Mouse (Mus musculus): Measurements from ENCODE around the gene Ptpn9.

Gene Ptpn9

DNA sequence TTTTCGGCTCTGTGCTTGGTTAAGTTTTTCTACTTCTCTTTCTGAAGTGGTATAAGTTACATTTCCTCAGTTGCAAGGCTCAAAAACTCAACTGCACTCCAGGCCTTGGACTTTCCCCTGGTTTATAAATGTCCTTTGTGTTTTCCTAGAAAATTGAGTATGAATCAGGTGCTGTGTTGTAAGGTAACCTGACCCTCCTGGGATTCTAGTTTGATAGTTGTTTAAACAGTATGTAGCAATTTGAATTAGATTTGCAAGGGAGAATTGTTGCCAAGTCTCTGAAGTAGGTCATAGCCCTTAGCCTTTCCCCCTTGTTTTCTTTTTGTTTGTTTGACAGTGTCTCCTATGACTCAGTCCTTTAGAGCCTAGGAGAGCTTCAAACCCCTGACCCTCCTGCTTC lies 22.9 kb downstream of the Ptpn9 start:
- no peak for DNase-seq

DNA sequence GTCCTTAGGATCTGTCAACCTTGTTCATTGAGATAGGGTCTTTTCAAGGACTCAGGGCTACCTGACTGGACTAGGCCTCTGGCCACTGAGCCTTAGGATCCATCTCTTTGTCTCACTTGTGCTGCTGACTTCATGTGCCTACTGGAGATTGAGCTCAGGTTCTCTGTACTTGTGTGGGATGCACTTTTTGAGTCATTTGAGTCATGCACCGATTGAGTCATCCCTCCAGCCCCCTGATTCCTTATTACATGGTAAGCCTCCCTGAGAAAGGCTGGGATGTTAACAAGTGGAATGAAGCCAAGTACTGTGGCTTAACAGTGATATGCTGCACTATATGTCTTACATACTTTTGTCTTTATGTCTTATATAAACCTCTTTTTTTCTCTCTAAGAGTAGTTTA lies 37.0 kb downstream of the Ptpn9 start:
- no peak for DNase-seq

DNA sequence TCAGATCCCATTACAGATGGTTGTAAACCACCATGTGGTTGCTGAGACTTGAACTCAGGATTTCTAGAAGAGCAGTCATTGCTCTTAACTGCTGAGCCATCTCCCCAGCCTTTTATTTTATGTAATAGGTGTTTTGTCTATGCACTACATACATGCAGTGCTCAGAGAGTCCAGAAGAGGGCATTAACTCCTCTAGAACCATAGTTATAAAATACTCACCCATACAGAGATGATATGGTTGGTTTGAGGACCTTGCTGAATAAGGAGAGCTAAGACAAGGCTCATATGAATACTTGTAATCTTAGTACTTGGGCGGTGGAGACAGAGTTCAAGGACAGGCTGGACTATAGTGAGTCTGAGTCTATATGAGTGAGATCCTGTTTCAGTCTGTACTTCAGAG lies 61.5 kb downstream of the Ptpn9 start:
- DNase-seq: peak; percentile 54

- DNase-seq: no peak
Measured at GRCm38 (mm10) chr9:57064164-57064563, 69.4 kb downstream of the Ptpn9 start.

GRCm38 (mm10) chr9:57068266-57068665 lies 73.5 kb downstream of the Ptpn9 start:
- no peak for DNase-seq

DNA sequence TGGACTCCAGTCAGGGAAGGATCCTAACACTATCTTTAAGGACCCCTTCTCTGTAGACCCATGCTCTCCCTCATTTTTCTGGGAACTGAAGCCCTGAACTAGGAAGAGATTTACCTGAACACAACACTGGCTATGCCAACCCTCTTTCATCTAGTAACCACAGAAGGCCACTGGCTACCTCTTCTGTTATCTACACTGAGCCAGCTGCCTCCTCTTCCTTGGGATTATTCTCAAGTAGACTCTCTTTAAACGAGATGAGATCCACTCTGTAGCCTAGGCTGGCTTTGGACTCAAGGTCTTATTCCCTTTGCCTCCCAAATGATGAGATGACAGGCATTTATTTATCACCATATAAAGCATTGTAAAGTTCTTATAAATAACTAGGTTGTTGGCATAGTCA lies 75.5 kb downstream of the Ptpn9 start:
- no peak for DNase-seq

DNA sequence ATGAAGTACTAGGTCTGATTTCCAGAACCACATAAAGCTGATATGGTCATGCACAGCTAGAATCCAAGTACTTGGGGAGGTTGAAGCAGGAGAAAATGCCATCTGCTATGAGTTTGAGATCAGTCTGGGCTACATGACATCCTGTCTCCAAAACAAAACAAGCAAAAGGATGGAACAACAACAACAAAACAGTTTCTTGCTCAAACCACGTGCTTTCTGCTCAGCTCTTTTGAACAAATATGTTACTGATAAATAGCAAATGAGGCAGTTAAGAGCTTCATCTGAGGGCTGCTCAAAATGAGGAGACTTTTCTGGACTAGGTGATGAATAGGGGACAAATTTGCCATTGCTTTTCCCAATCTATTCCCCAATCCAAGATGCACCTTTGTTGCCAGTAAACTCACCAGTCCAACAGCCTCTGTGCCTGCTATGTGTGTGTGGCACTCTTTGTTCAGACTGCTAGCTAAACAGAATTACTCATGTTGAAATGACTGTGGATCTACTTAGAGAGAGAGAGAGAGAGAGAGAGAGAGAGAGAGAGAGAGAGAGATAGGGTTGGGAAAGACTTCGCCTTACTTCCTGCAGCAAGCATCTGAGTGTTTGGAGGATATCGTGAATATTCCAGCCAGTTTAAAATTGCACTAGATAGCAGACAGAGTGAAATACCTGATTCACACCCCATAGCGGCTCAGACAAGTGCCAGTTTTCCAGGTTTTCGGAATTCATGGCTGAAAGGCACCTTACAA lies 76.2 kb downstream of the Ptpn9 start:
- DNase-seq: no peak

DNA sequence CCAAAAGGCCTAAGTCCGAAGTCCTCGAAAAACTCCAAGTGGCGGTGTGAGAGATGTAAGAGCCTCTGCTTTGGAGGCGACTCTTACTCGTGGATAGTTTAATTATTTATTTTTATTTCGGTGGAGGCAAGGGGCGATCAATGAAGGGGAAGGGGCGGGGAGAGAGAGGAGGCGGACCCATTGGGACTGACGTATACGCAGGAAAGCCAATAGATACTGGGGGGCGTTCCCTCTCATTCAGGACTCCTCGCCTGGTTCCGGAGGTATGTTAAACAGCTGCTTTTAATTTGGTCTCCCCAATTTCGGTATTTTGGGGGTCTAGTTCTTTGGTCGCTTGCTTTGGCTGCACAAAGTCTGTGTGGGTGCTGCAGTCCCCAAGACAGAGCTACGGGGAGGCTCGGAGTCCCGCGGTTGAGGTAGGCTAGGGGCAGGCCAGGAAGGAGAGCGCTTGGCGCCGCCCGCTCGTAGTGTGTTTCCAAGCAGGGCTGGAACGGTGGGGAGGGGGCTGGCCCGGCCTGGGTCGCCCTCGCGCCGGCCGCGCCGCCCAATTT lies 77.2 kb downstream of the Ptpn9 start, which contains the start of gene Sin3a:
TSS of gene Sin3a (plus strand) at position 240 of the 551 bp plus-strand sequence.
- DNase-seq: peak; percentile 89

DNA sequence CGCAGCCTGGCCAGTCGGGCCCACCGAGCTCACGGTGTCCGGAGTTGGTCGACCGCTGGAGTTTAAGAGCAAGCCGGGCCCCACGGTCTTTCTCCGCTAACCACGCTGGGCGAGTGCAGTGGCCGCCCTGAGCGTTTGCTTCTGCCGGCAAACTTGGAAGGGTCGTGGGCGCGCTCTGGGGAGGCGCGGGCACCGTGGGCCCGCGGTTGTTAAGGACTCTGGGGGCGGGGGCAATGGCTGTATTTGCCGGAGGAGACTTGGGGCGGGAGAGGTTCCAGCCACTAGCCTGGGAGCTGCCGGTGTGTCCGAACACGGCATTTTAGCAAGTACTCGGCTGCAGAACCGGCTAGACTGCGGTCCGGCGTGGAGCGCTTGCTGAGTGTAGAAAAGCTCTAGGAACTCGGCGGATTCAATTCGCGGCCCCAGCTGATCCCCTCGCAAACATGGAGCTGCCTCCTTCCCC lies 77.8 kb downstream of the Ptpn9 start:
- DNase-seq: no peak

DNA sequence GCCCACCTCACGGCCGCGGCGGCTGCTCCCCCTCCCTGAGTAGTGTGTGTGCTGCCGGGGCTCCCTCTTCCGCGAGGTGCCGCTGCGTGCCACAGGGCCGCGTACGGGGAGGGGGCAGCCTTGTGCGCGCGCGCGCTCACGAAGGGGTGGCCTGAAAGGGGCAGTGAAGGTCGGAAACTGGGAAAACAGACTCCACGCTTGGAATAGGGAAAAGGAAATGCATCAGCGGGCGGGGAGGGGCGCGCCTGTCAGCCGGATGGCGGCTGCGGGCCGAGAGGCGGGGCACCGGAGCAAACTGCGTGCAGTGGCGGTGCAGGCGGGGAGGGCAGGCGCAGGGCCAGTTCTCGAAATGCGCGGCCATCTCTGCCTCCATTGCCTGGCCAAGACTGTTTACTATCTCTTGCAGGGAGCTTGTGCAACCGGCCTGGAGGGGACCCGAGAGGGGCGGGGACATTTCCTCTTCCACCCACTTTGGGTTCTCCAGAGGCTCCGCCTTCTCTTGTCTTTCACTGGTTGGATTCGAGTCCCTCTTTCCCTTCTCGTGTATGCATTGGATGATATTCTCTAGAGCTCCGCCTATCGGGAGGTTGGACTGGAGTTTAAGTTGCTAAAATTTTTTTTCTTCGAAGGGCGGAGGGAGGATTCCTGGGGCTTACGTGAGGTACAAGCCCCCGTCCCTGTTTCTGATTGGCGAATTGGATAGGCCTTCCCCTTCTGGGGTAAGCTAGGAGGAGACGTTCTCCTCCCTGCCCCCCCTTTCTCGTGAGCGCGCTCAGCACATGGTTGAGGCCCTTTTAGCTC lies 78.5 kb downstream of the Ptpn9 start:
- DNase-seq: peak; percentile 99

GRCm38 (mm10) chr9:57073790-57074094 lies 79.0 kb downstream of the Ptpn9 start:
- DNase-seq: no peak

DNA sequence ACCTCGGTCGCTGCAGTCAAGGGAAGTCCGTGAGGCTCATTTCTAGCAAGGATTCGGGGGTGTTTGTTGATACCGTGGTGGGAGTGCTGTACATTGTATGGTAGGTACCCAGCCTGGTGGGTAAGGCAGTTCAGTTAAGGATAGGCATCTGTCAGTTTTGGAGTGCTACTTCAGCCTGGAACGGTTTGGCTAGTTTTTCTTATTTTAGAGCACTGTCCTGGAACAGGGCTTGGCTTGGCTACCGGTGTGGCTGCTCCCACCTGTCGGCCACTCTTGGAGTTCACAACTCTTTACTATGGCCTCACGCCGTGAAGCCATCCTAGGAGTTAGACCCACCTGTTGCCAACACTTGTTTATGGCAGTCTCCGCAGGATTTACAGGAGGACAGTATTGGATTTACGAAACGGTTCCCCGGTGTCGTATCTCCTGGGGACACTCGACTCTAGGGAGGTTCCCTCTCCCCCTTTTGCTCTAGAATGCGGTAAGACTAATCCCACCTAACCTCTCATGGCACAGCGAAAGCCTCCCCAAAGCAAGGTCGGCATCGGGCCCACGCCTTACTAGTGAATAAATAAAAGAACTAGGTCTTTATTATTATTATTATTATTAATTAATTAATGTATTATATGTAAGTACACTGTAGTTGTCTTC lies 79.6 kb downstream of the Ptpn9 start:
- peak; percentile 54 for DNase-seq

DNA sequence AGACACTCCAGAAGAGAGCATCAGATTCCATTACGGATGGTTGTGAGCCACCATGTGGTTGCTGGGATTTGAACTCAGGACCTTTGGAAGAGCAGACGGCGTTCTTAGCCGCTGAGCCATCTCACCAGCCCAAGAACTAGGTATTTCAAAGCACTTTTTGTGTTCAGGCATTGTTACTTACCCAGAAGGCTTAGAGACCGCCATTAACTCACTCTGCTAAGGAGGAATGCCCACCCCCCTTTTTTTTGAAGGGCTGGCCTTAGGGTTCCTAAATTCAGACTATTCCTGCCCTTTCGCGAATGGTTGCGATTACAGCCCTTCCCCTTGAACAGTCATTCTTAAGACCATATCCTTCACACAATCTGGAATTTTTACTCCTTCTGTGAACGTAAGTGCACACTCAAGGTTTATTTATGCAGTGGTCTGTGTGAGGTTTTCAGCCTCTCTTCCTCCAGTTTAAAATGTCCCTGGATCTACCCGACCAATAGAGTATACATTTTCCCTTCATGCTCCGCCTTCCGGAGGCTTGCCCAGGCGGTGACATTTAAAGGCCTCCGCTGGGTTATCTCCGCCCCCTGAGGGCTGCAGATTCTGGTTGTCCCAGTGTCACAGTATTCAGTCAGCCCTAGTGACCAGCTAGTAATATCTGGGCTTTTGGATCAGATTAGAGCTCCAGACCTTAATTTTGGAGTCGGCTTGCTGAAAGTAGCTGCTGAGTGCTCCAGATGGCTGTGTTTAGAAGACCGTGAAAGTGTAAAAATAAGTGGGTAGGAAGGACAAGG lies 80.3 kb downstream of the Ptpn9 start:
- DNase-seq: peak; percentile 82

- DNase-seq: peak; percentile 100
Measured at GRCm38 (mm10) chr9:57075681-57076381, 81.1 kb downstream of the Ptpn9 start.

DNA sequence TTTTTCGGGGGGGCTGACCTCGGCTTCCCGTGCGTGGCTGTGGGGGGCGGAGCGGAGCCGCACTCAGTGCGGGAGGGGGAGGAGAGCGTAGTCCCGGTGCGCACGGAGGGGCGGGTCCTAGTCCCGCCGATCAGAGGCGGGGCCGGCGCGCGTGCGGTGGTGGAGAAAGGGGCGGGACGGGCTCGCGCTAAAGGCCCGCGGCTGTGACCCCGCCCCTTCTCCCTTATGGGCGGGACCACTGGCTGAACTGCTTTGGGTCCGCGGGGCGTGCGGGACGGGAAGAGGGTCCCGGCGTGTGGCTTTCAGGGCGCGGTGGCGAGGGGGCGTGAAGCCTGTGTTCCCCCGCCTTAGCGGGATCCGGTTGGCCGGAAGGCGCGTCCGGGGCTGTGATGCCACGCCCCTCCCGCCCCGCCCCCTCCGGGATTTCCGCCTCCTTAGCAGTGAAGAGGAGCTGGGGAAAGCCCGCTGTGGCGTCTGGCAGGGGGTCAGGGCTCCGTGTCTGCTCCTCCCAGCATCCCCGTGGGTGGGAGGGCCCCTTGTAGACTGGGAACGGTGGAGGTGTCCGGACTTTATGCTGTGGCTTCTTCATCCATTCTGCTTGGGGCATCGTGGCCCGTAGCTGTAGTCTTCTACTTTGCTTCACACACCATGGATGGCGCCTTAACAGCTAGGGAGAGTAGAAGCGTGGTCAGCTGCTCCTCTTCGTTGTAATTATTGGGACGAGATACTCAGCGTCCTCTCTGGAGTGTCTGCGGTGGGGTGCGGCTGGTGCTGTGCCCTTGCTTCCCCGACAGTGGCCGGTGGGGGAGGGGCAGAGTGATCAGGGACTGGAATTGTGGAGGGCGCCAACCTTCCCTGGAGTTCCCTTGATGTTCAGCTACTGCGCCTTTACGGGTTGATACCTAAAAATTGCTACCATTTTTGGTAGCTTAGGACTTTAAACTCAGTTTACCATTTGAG lies 82.3 kb downstream of the Ptpn9 start:
- peak; percentile 91 for DNase-seq

DNA sequence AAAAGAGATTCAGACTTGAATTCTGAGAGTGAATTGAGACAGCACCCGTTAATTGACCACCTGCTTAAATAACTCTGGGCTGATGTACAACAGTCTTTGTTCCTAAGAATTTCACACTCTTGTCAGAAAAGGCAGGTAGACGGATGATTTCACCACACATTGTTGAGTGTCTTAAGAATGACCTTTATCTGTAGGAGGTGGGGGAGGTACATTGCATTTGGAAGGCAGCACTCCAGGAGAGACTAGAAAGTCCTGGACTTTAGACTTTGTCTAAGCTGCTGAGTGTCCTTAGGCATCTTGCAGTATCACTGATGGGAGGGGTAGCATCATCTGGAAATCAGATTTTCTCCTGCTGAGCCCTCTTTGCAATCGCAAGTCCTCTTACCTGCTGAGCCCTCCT lies 87.5 kb downstream of the Ptpn9 start:
- DNase-seq: no peak

Data from kidney, adult 11 months (tissue).